Mouse (Mus musculus): ENCODE results near the gene Dapk1. TPM values are rescaled to one million over a fixed set of nuclear protein-coding genes. Genes with fewer than 3 reads are reported as not detected.

The Dapk1 gene
- polyA plus RNA-seq, 1 experiment from 2014 or later, result 19.4 TPM

- Histone ChIP-seq H3K4me1 (peaks cover 16% of the 10 kb centered on the region; the same call in 1 of the 2 replicates), H3K4me3 (no peak overlapping the region), H3K27me3 (ENCODE audit: insufficient read depth, poor library complexity, severe bottlenecking) (no peaks in the 10 kb centered on the region), H3K9me3 (no peaks in the 10 kb centered on the region), H3K36me3 (peaks cover 15% of the 10 kb centered on the region), H3K27ac (no peak overlapping the region)
- no peak for DNase-seq (ENCODE audit: low spot score)
- 87% methylated on average over 6 of the region's 6 CpGs for WGBS
Observed at GRCm38 (mm10) chr13:60740248-60740647, 138.5 kb downstream of the Dapk1 start.

- Histone ChIP-seq H3K27ac (peak overlapping the region; percentile 67), H3K4me1 (peaks cover 12% of the 10 kb centered on the region; the same call in 1 of the 2 replicates), H3K9me3 (no peaks in the 10 kb centered on the region), H3K27me3 (ENCODE audit: insufficient read depth, poor library complexity, severe bottlenecking) (no peaks in the 10 kb centered on the region), H3K4me3 (no peak overlapping the region), H3K36me3 (peaks cover 13% of the 10 kb centered on the region)
- 69% methylated on average over 3 of the region's 3 CpGs for WGBS
- no peak for DNase-seq (ENCODE audit: low spot score)
Observed at GRCm38 (mm10) chr13:60742611-60743010, 140.9 kb downstream of the Dapk1 start.

GRCm38 (mm10) chr13:60743381-60744077 is 141.8 kb downstream of the Dapk1 start:
- Histone ChIP-seq H3K4me3 (no peak overlapping the region), H3K27me3 (ENCODE audit: insufficient read depth, poor library complexity, severe bottlenecking) (no peaks in the 10 kb centered on the region), H3K36me3 (peaks cover 19% of the 10 kb centered on the region), H3K27ac (peak overlapping the region; percentile 80), H3K4me1 (peaks cover 7% of the 10 kb centered on the region; the same call in 1 of the 2 replicates), H3K9me3 (no peaks in the 10 kb centered on the region)
- peak; percentile 85 for DNase-seq (ENCODE audit: low spot score)
- WGBS, result 45% methylated on average over 13 of the region's 13 CpGs

DNA sequence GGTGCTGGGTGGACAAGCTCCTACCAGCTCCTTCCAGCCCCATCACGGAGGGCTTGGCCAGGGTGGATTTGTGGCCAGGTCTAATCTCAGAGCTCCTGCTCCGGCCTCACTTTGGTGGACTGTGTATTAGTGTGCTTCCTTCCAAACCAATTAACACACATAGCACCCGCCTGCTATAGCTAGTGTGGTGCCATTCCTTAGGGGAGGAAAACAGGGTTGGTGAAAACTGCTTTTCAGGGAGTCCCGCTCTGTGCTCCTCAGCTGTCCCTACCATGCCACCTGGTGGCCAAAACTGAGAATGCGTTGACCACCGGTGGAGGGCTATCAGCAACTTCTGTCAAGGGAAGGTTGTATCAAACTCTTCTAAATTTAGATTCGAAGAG is 142.3 kb downstream of the Dapk1 start:
- no peaks in the 10 kb centered on the region for H3K27me3 ChIP-seq (ENCODE audit: insufficient read depth, poor library complexity, severe bottlenecking)
- H3K4me1 ChIP-seq, result peaks cover 7% of the 10 kb centered on the region; the same call in 1 of the 2 replicates
- 28% methylated on average over 7 of the region's 7 CpGs for WGBS

DNA sequence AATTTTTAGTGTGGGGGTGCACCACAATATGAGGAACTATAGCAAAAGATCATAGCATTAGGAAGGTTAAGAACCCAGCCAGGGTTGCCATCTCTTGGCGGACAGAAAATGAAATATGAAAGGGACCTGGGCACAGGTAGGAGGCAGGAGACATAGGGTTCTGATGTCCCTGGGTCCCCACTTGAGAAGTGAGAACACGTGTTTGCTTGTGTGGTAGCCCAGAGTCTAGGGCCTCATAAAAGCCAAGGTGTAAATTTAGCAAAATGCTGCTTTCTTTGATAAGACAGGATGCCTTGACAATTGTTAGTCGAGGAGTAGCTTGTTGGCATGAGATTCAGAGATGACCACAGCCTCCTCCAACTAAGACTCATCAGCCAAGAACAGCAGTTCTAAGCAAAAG is 143.0 kb downstream of the Dapk1 start:
- Histone ChIP-seq H3K27ac (no peak overlapping the region), H3K27me3 (ENCODE audit: insufficient read depth, poor library complexity, severe bottlenecking) (no peaks in the 10 kb centered on the region), H3K4me3 (no peak overlapping the region), H3K9me3 (no peaks in the 10 kb centered on the region), H3K4me1 (peaks cover 7% of the 10 kb centered on the region; the same call in 1 of the 2 replicates), H3K36me3 (peaks cover 29% of the 10 kb centered on the region)
- no peak for DNase-seq (ENCODE audit: low spot score)
- 80% methylated on average over 3 of the region's 3 CpGs for WGBS

More for the DNA sequence above, 142.3 kb downstream of the Dapk1 start:
- Histone ChIP-seq H3K9me3 (no peaks in the 10 kb centered on the region), H3K36me3 (peaks cover 24% of the 10 kb centered on the region), H3K4me3 (no peak overlapping the region), H3K27ac (peak overlapping the region; percentile 80)
- DNase-seq (ENCODE audit: low spot score), result peak; percentile 90

DNA sequence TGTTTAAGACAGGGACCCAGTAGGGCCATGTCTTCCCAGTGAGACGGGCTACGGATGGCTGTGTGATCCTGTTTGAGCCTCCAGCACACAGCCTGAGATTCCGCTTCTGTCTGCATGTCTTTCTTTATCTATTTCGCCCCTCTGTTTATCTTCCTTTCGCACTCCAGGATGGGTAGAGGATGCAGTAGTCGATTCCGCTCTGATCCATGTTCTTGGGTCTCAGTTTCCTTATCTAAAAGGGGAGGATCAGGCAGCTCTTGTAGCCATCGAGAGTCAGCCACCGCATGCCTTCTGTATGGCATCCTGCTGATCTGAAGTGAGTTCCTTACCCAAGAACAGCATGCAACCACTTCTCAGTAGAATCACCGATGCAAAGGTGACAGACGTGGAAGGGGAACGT is 143.6 kb downstream of the Dapk1 start:
- Histone ChIP-seq H3K9me3 (no peaks in the 10 kb centered on the region), H3K27ac (no peak overlapping the region), H3K36me3 (peaks cover 25% of the 10 kb centered on the region), H3K4me1 (peaks cover 7% of the 10 kb centered on the region; the same call in 1 of the 2 replicates), H3K4me3 (no peak overlapping the region), H3K27me3 (ENCODE audit: insufficient read depth, poor library complexity, severe bottlenecking) (no peaks in the 10 kb centered on the region)
- WGBS, result 38% methylated on average over 12 of the region's 12 CpGs
- no peak for DNase-seq (ENCODE audit: low spot score)

GRCm38 (mm10) chr13:60746271-60746670 is 144.5 kb downstream of the Dapk1 start:
- Histone ChIP-seq H3K9me3 (no peaks in the 10 kb centered on the region), H3K27ac (no peak overlapping the region), H3K27me3 (ENCODE audit: insufficient read depth, poor library complexity, severe bottlenecking) (no peaks in the 10 kb centered on the region), H3K4me3 (no peak overlapping the region), H3K36me3 (peaks cover 23% of the 10 kb centered on the region), H3K4me1 (peaks cover 7% of the 10 kb centered on the region; the same call in 1 of the 2 replicates)
- 51% methylated on average over 1 of the region's 1 CpGs for WGBS
- DNase-seq (ENCODE audit: low spot score), result no peak

DNA sequence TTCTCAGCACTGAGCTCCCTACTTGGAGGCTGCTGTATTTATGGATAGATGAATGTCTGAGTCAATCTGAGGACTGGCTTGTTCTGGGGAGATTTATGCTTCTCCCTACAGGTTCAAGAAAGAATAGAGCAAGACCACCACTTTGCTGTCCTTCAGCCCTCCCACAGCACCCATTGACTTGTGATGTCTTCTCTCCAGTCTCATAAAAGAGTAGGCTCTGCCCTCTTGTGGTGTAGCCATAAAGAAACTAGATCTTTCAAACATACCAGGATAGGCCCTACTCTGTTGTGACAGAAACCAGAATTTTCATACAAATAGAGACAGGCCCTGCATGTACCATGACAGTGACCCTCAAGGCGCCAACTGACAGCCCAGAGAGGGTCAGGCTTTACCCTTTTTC is 145.5 kb downstream of the Dapk1 start:
- no peak for DNase-seq (ENCODE audit: low spot score)
- Histone ChIP-seq H3K9me3 (no peaks in the 10 kb centered on the region), H3K4me3 (no peak overlapping the region), H3K27ac (no peak overlapping the region), H3K4me1 (peaks cover 7% of the 10 kb centered on the region; the same call in 1 of the 2 replicates), H3K27me3 (ENCODE audit: insufficient read depth, poor library complexity, severe bottlenecking) (no peaks in the 10 kb centered on the region), H3K36me3 (peaks cover 30% of the 10 kb centered on the region)
- WGBS, result 74% methylated on average over 1 of the region's 1 CpGs

GRCm38 (mm10) chr13:60748556-60748955 is 146.8 kb downstream of the Dapk1 start:
- Histone ChIP-seq H3K9me3 (no peaks in the 10 kb centered on the region), H3K36me3 (peaks cover 43% of the 10 kb centered on the region), H3K4me3 (no peak overlapping the region), H3K27me3 (ENCODE audit: insufficient read depth, poor library complexity, severe bottlenecking) (no peaks in the 10 kb centered on the region), H3K4me1 (0 out of 2 replicates have a peak, but pooled peaks cover 6% of the 10 kb centered on the region), H3K27ac (no peak overlapping the region)
- 89% methylated on average over 2 of the region's 2 CpGs for WGBS
- DNase-seq (ENCODE audit: low spot score), result no peak

- no peaks in the 10 kb centered on the region for H3K9me3 ChIP-seq
- H3K27ac ChIP-seq, result no peak overlapping the region
- 88% methylated on average over 7 of the region's 7 CpGs for WGBS
- H3K27me3 ChIP-seq (ENCODE audit: insufficient read depth, poor library complexity, severe bottlenecking), result no peaks in the 10 kb centered on the region
- DNase-seq (ENCODE audit: low spot score), result no peak
- no peak overlapping the region for H3K4me3 ChIP-seq
- H3K36me3 ChIP-seq, result peaks cover 50% of the 10 kb centered on the region
- H3K4me1 ChIP-seq, result no peaks in the 10 kb centered on the region
Observed at GRCm38 (mm10) chr13:60750930-60751329, 149.2 kb downstream of the Dapk1 start.

DNA sequence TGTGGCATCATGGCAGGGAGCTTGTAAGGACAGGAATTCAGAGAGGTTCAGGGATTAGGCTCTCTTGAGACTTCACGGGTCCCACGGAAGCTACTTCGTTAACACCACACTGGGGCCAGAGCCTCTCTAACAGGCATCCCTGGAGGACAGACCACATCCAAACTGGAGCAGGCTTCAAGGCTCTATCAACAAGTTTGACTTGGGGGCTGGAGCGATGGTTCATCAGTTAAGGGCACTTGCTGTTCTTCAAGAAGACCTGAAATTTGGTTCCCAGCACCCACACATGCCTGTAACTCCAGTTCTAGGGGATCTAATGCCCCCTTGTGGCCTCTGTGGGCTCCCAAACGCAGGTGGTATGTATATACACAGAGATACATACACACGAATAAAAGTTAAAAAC is 151.5 kb downstream of the Dapk1 start:
- Histone ChIP-seq H3K9me3 (no peaks in the 10 kb centered on the region), H3K27ac (no peak overlapping the region), H3K27me3 (ENCODE audit: insufficient read depth, poor library complexity, severe bottlenecking) (no peaks in the 10 kb centered on the region), H3K4me1 (no peaks in the 10 kb centered on the region), H3K4me3 (no peak overlapping the region), H3K36me3 (peaks cover 54% of the 10 kb centered on the region)
- WGBS, result 90% methylated on average over 6 of the region's 6 CpGs
- no peak for DNase-seq (ENCODE audit: low spot score)

- Histone ChIP-seq H3K36me3 (peaks cover 37% of the 10 kb centered on the region), H3K4me1 (no peaks in the 10 kb centered on the region), H3K27me3 (ENCODE audit: insufficient read depth, poor library complexity, severe bottlenecking) (no peaks in the 10 kb centered on the region), H3K27ac (no peak overlapping the region), H3K4me3 (no peak overlapping the region), H3K9me3 (no peaks in the 10 kb centered on the region)
- 74% methylated on average over 2 of the region's 2 CpGs for WGBS
- DNase-seq (ENCODE audit: low spot score), result no peak
Observed at GRCm38 (mm10) chr13:60755251-60755650, 153.5 kb downstream of the Dapk1 start.

GRCm38 (mm10) chr13:60757292-60757691 is 155.5 kb downstream of the Dapk1 start:
- Histone ChIP-seq H3K4me3 (no peak overlapping the region), H3K27ac (no peak overlapping the region), H3K4me1 (no peaks in the 10 kb centered on the region), H3K9me3 (no peaks in the 10 kb centered on the region), H3K27me3 (ENCODE audit: insufficient read depth, poor library complexity, severe bottlenecking) (no peaks in the 10 kb centered on the region), H3K36me3 (peaks cover 41% of the 10 kb centered on the region)
- WGBS, result 86% methylated on average over 13 of the region's 13 CpGs
- no peak for DNase-seq (ENCODE audit: low spot score)

Measured in heart, embryonic 10.5 days (tissue).